Mouse (Mus musculus): ENCODE data around the gene Arhgap29. TPM values are rescaled to one million over a fixed set of nuclear protein-coding genes. Genes with fewer than 3 reads are reported as not detected.
A peak's percentile ranks its signal among the peaks of the same experiment; 100 is the strongest.

Gene Arhgap29
- polyA plus RNA-seq, 1 experiment, result 13.7 TPM

- TF ChIP-seq POLR2A (IDR thresholded peaks at IDR 0.05; ENCODE audit: insufficient read length, low read depth) (no peak), E2F4 (IDR thresholded peaks at IDR 0.05; ENCODE audit: insufficient read depth) (no peak), MYOD1 (IDR thresholded peaks at IDR 0.05; ENCODE audit: control insufficient read depth in 1 of 3, insufficient read length in 2 of 3, low read depth in 2 of 3) (no peak), USF1 (IDR thresholded peaks at IDR 0.05; ENCODE audit: low read depth) (no peak), CEBPB (IDR thresholded peaks at IDR 0.05; ENCODE audit: insufficient read depth, poor library complexity, severe bottlenecking) (no peak), SRF (IDR thresholded peaks at IDR 0.05; ENCODE audit: control insufficient read depth, insufficient read length, low read depth) (no peak), POLR2AphosphoS2 (IDR thresholded peaks at IDR 0.05; ENCODE audit: insufficient read length, low read depth) (no peak), REST (IDR thresholded peaks at IDR 0.05; ENCODE audit: insufficient read depth, insufficient read length) (no peak), MAX (IDR thresholded peaks at IDR 0.05; ENCODE audit: low read depth) (no peak), TCF12 (IDR thresholded peaks at IDR 0.05; ENCODE audit: insufficient read depth, poor library complexity, severe bottlenecking) (no peak), TCF3 (IDR thresholded peaks at IDR 0.05; ENCODE audit: insufficient read length, low read depth) (no peak), MYOG (IDR thresholded peaks at IDR 0.05; ENCODE audit: control insufficient read depth in 1 of 3, insufficient read depth in 1 of 3, insufficient read length in 2 of 3, low read depth in 2 of 3) (no peak)
- no peaks in the 10 kb centered on the region for H3K79me2 ChIP-seq (ENCODE audit: control insufficient read depth, insufficient read depth)
- H3K4me3 ChIP-seq, result no peak overlapping the region
- H3K36me3 ChIP-seq (ENCODE audit: control insufficient read depth, insufficient read depth), result no peaks in the 10 kb centered on the region
- H3K27me3 ChIP-seq (ENCODE audit: control insufficient read depth, insufficient read depth, insufficient read length), result peaks cover 9% of the 10 kb centered on the region
- no peak overlapping the region for H3K4me2 ChIP-seq (ENCODE audit: low read depth)
- H3ac ChIP-seq (ENCODE audit: control insufficient read depth, insufficient read length), result no peak overlapping the region
Observed at GRCm38 (mm10) chr3:121937036-121937435, 15.3 kb upstream of the Arhgap29 start.

- H3K4me2 ChIP-seq (ENCODE audit: low read depth), result no peak overlapping the region
- no peak overlapping the region for H3K4me3 ChIP-seq
- H3K36me3 ChIP-seq (ENCODE audit: control insufficient read depth, insufficient read depth), result no peaks in the 10 kb centered on the region
- H3K79me2 ChIP-seq (ENCODE audit: control insufficient read depth, insufficient read depth), result no peaks in the 10 kb centered on the region
- H3K27me3 ChIP-seq (ENCODE audit: control insufficient read depth, insufficient read depth, insufficient read length), result peaks cover 7% of the 10 kb centered on the region
- H3ac ChIP-seq (ENCODE audit: control insufficient read depth, insufficient read length), result no peak overlapping the region
- no peak for TF ChIP-seq MYOD1 (IDR thresholded peaks at IDR 0.05; ENCODE audit: control insufficient read depth in 1 of 3, insufficient read length in 2 of 3, low read depth in 2 of 3)
- TF ChIP-seq POLR2A (IDR thresholded peaks at IDR 0.05; ENCODE audit: insufficient read length, low read depth), result no peak
- no peak for TF ChIP-seq USF1 (IDR thresholded peaks at IDR 0.05; ENCODE audit: low read depth)
Observed at GRCm38 (mm10) chr3:121939658-121940057, 12.7 kb upstream of the Arhgap29 start.

GRCm38 (mm10) chr3:121940094-121940889 lies 12.0 kb upstream of the Arhgap29 start:
- Histone ChIP-seq H3K4me2 (ENCODE audit: low read depth) (no peak overlapping the region), H3K27me3 (ENCODE audit: control insufficient read depth, insufficient read depth, insufficient read length) (peaks cover 11% of the 10 kb centered on the region), H3K79me2 (ENCODE audit: control insufficient read depth, insufficient read depth) (no peaks in the 10 kb centered on the region), H3K4me3 (no peak overlapping the region), H3K36me3 (ENCODE audit: control insufficient read depth, insufficient read depth) (no peaks in the 10 kb centered on the region), H3ac (ENCODE audit: control insufficient read depth, insufficient read length) (no peak overlapping the region)
- TF ChIP-seq TCF3 (IDR thresholded peaks at IDR 0.05; ENCODE audit: insufficient read length, low read depth), result no peak

GRCm38 (mm10) chr3:121941204-121941745 lies 11.1 kb upstream of the Arhgap29 start:
- H3K79me2 ChIP-seq (ENCODE audit: control insufficient read depth, insufficient read depth), result no peaks in the 10 kb centered on the region
- peaks cover 15% of the 10 kb centered on the region for H3K27me3 ChIP-seq (ENCODE audit: control insufficient read depth, insufficient read depth, insufficient read length)
- H3ac ChIP-seq (ENCODE audit: control insufficient read depth, insufficient read length), result no peak overlapping the region
- H3K4me3 ChIP-seq, result no peak overlapping the region
- H3K36me3 ChIP-seq (ENCODE audit: control insufficient read depth, insufficient read depth), result no peaks in the 10 kb centered on the region
- H3K4me2 ChIP-seq (ENCODE audit: low read depth), result no peak overlapping the region
- no peak for TF ChIP-seq TCF12 (IDR thresholded peaks at IDR 0.05; ENCODE audit: insufficient read depth, poor library complexity, severe bottlenecking)
- TF ChIP-seq POLR2AphosphoS2 (IDR thresholded peaks at IDR 0.05; ENCODE audit: insufficient read length, low read depth), result no peak
- TF ChIP-seq MAX (IDR thresholded peaks at IDR 0.05; ENCODE audit: low read depth), result no peak
- TF ChIP-seq USF1 (IDR thresholded peaks at IDR 0.05; ENCODE audit: low read depth), result no peak
- no peak for TF ChIP-seq REST (IDR thresholded peaks at IDR 0.05; ENCODE audit: insufficient read depth, insufficient read length)
- no peak for TF ChIP-seq E2F4 (IDR thresholded peaks at IDR 0.05; ENCODE audit: insufficient read depth)
- TF ChIP-seq SRF (IDR thresholded peaks at IDR 0.05; ENCODE audit: control insufficient read depth, insufficient read length, low read depth), result no peak
- TF ChIP-seq MYOG (IDR thresholded peaks at IDR 0.05; ENCODE audit: control insufficient read depth in 1 of 3, insufficient read depth in 1 of 3, insufficient read length in 2 of 3, low read depth in 2 of 3), result no peak
- no peak for TF ChIP-seq TCF3 (IDR thresholded peaks at IDR 0.05; ENCODE audit: insufficient read length, low read depth)
- TF ChIP-seq MYOD1 (IDR thresholded peaks at IDR 0.05; ENCODE audit: control insufficient read depth in 1 of 3, insufficient read length in 2 of 3, low read depth in 2 of 3), result no peak

- Histone ChIP-seq H3K79me2 (ENCODE audit: control insufficient read depth, insufficient read depth) (no peaks in the 10 kb centered on the region), H3K4me2 (ENCODE audit: low read depth) (no peak overlapping the region), H3K27me3 (ENCODE audit: control insufficient read depth, insufficient read depth, insufficient read length) (peaks cover 18% of the 10 kb centered on the region), H3K36me3 (ENCODE audit: control insufficient read depth, insufficient read depth) (no peaks in the 10 kb centered on the region), H3ac (ENCODE audit: control insufficient read depth, insufficient read length) (no peak overlapping the region), H3K4me3 (no peak overlapping the region)
- TF ChIP-seq TCF3 (IDR thresholded peaks at IDR 0.05; ENCODE audit: insufficient read length, low read depth) (no peak), MAX (IDR thresholded peaks at IDR 0.05; ENCODE audit: low read depth) (no peak), POLR2AphosphoS2 (IDR thresholded peaks at IDR 0.05; ENCODE audit: insufficient read length, low read depth) (no peak), POLR2A (IDR thresholded peaks at IDR 0.05; ENCODE audit: insufficient read length, low read depth) (no peak), E2F4 (IDR thresholded peaks at IDR 0.05; ENCODE audit: insufficient read depth) (no peak), MYOD1 (IDR thresholded peaks at IDR 0.05; ENCODE audit: control insufficient read depth in 1 of 3, insufficient read length in 2 of 3, low read depth in 2 of 3) (peak in 2 of 3 experiments; percentile 43 to 53), MYOG (IDR thresholded peaks at IDR 0.05; ENCODE audit: control insufficient read depth in 1 of 3, insufficient read depth in 1 of 3, insufficient read length in 2 of 3, low read depth in 2 of 3) (peak in 1 of 3 experiments; percentile 17)
Observed at GRCm38 (mm10) chr3:121945957-121946356, 6.4 kb upstream of the Arhgap29 start.

Measured in myocyte (in vitro differentiated cells).